Mouse (Mus musculus): Measurements from ENCODE around the gene Agap1.

- TF ChIP-seq CTCF (IDR thresholded peaks at IDR 0.05; ENCODE audit: control insufficient read depth, insufficient read depth, low read length) (no peak), POLR2A (IDR thresholded peaks at IDR 0.05; ENCODE audit: borderline replicate concordance, control insufficient read depth, low read depth, low read length) (no peak)
Observed at GRCm38 (mm10) chr1:89798724-89799123, 344.1 kb downstream of the Agap1 start.

Measured in bone marrow, adult 2 months (tissue).